Mouse (Mus musculus): Measurements from ENCODE around the gene Tdpoz1. TPM values are rescaled to one million over a fixed set of nuclear protein-coding genes. Genes with fewer than 3 reads are reported as not detected.
"Not testable (repeated sequence)": the region's sequence is repeated elsewhere in the genome, so short reads cannot be mapped to it uniquely, and the experiment has no call there.

Tdpoz1 gene
- polyA plus RNA-seq (2012; rRNA removed): not detected in 2 replicates
- not detected in 2 replicates for polyA plus RNA-seq (2014; fragmentation: Nextera tagmentation; extraction: Ambion mirVana)

DNA sequence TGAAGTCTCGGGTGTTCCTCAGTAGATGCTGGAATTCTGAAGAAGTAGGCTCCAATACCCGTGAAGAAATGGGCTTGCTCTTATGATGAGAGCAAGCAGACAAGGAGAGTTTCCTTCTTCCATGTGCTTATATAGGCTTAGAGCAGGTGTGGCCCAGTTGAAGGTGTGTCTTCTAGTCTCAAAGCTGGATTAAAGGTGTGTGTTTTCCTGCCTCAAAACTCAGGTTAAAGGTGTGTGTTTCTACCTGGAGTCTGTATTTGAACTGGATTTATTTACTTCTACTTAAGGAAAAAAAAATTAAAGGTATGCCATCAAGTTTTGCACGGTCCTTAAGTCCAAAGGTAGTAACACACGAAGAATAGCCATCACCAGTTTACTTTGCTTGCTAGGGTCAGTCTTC is at the start of gene Tdpoz1:
Gene Tdpoz1, minus strand, starts transcription at position 101 of the 400 bp plus-strand sequence.
- not testable (repeated sequence) for H3K27me3 ChIP-seq (ENCODE audit: control insufficient read depth, insufficient read depth, low read length); H3K4me2 ChIP-seq (ENCODE audit: low read depth); DNase-seq (ENCODE audit: low read depth in 3 of 3, low spot score in 3 of 3); H3K36me3 ChIP-seq (replicated peaks; ENCODE audit: control insufficient read depth, insufficient read depth, low read depth); H3K9me3 ChIP-seq (ENCODE audit: control insufficient read depth, low read length); ATAC-seq (ENCODE audit: insufficient read depth); H3K27ac ChIP-seq; H3K4me3 ChIP-seq (ENCODE audit: insufficient read depth in 1 of 2, low read depth in 2 of 2, low read length in 2 of 2); H3K9ac ChIP-seq (replicated peaks); H3K4me1 ChIP-seq (replicated peaks; ENCODE audit: control insufficient read depth in 2 of 2, insufficient read depth in 2 of 2, low read length in 1 of 2)
- 41% methylated on average over 2 of the region's 4 CpGs for WGBS (ENCODE audit: insufficient replicate concordance)

DNA sequence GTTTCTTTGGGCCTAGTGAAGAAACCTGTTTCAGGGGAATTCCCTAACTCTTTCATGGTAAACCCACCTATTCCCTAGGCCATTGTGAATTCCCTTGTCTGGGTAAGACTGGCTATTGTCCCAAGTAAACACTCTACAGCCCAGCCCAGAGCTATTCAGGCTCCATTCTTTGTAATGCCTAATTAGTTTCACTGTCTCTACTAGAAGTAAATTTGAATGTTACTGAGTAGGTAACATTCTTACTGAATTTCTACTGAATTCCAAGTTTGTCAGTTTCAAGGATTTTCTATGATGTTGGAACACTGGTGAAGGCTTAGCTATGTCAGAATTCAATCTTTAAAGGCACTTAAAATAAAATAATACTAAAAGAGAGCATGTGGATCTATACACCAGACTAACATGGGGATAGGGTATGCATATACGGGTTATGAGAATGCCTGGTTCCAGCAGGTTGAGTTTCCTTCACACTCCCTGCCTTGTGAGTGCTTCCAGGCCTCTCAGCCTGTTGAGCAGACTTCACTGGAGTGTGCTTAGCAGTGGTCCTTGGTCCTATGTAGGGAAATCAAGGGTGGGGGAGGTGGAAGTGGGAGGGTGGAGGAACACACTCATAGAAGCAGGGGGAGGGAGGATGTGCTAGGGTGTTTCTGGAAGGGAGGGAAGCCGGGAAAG is 33.0 kb upstream of the Tdpoz1 start:
- not testable (repeated sequence) for H3K4me1 ChIP-seq (replicated peaks; ENCODE audit: control insufficient read depth in 2 of 2, insufficient read depth in 2 of 2, low read length in 1 of 2); H3K4me2 ChIP-seq (ENCODE audit: low read depth); H3K9ac ChIP-seq (replicated peaks); DNase-seq (ENCODE audit: low read depth in 3 of 3, low spot score in 3 of 3); H3K9me3 ChIP-seq (ENCODE audit: control insufficient read depth, low read length); ATAC-seq (ENCODE audit: insufficient read depth); H3K4me3 ChIP-seq (ENCODE audit: insufficient read depth in 1 of 2, low read depth in 2 of 2, low read length in 2 of 2); H3K36me3 ChIP-seq (replicated peaks; ENCODE audit: control insufficient read depth, insufficient read depth, low read depth); H3K27ac ChIP-seq; H3K27me3 ChIP-seq (ENCODE audit: control insufficient read depth, insufficient read depth, low read length)
- 64% methylated on average over 2 of the region's 2 CpGs for WGBS (ENCODE audit: insufficient replicate concordance)

DNA sequence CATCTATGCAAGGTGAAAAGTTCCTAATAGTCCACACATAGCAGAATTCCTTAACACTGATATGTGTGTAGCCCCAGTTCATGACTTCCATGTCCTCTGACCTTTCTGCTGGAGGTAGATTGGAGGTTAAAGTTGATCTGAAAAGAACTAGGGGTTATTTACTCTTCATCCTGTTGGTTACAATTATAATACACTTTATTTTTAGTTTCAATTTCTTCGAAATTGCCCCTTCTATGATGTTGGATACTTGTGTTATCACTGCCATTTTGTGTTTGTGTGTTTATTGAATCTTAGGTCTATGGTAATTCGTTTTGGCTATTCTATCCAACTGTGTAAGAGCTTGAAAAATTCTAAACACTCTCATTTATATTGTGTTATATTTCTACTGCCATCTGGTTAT is 16.9 kb upstream of the Tdpoz1 start, which contains the start of gene Gm37596:
Gene Gm37596, minus strand, starts transcription at position 101 of the 400 bp plus-strand sequence.
- 0% methylated on average over 1 of the region's 2 CpGs for WGBS (ENCODE audit: insufficient replicate concordance)
- ATAC-seq (ENCODE audit: insufficient read depth); DNase-seq (ENCODE audit: low read depth in 3 of 3, low spot score in 3 of 3); H3K4me2 ChIP-seq (ENCODE audit: low read depth); H3K4me3 ChIP-seq (ENCODE audit: insufficient read depth in 1 of 2, low read depth in 2 of 2, low read length in 2 of 2); H3K27me3 ChIP-seq (ENCODE audit: control insufficient read depth, insufficient read depth, low read length); H3K4me1 ChIP-seq (replicated peaks; ENCODE audit: control insufficient read depth in 2 of 2, insufficient read depth in 2 of 2, low read length in 1 of 2); H3K9me3 ChIP-seq (ENCODE audit: control insufficient read depth, low read length); H3K27ac ChIP-seq; H3K9ac ChIP-seq (replicated peaks); H3K36me3 ChIP-seq (replicated peaks; ENCODE audit: control insufficient read depth, insufficient read depth, low read depth): not testable (repeated sequence)

DNA sequence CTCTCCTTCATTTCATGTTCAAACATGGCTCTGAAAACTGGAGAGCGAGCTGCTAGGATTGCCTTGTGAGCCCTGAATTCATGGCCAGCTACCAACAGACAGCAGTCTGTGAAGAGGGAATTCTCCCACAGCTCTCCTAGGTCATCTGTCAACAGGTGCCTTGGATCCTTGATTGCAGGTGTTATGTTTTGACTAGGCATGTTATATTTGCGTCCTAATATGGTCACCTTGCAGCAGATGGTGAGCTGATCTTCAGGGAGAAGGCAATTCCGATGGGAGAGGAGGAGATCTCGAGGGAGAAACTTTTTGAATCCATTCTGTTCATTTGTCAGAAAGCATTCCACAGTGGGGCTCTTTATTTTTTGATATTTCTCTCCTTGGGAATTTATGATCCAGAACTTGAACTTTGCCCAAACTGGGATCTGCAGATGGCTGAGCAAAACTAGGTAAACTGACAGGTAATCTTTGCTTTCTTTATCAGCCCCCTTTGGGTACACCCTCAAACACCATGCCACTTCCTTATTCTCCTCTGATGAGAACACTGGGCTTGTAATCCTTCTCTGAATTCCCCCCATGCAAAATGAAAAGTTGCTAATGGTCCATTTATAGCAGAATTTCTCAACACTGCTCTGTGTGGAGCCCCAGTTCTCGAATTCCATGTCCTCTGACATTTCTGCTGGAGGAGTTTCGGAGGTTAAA is 5.2 kb downstream of the Tdpoz1 start:
- not testable (repeated sequence) for DNase-seq (ENCODE audit: low read depth in 3 of 3, low spot score in 3 of 3); H3K9me3 ChIP-seq (ENCODE audit: control insufficient read depth, low read length); H3K27me3 ChIP-seq (ENCODE audit: control insufficient read depth, insufficient read depth, low read length); ATAC-seq (ENCODE audit: insufficient read depth); H3K36me3 ChIP-seq (replicated peaks; ENCODE audit: control insufficient read depth, insufficient read depth, low read depth); H3K27ac ChIP-seq; H3K4me1 ChIP-seq (replicated peaks; ENCODE audit: control insufficient read depth in 2 of 2, insufficient read depth in 2 of 2, low read length in 1 of 2); H3K4me3 ChIP-seq (ENCODE audit: insufficient read depth in 1 of 2, low read depth in 2 of 2, low read length in 2 of 2); H3K9ac ChIP-seq (replicated peaks); H3K4me2 ChIP-seq (ENCODE audit: low read depth)
- WGBS (ENCODE audit: insufficient replicate concordance): 51% methylated on average over 4 of the region's 6 CpGs

DNA sequence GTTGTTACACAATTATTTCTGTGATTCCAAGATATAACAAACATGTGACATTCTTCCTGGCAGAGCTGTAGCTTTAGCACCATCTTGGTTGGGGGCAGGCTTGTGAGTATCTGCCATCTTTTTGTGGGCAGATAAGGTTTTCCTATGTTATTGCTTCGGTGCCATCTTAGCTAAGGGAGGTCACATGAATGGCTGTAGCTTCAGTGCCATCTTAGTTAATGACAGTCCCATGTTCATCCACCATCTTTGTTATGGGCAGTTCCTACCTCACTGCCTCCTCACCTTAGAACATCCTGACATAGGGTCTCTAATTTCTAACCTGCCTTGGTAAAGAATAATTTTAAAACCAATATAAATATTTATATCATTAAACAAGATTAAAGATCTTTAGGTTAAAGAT is 21.9 kb downstream of the Tdpoz1 start:
- Histone ChIP-seq H3K27me3 (ENCODE audit: control insufficient read depth, insufficient read depth, low read length) (no peaks in the 10 kb centered on the region), H3K27ac (no peak overlapping the region), H3K4me2 (ENCODE audit: low read depth) (no peak overlapping the region), H3K36me3 (replicated peaks; ENCODE audit: control insufficient read depth, insufficient read depth, low read depth) (no peaks in the 10 kb centered on the region), H3K4me1 (replicated peaks; ENCODE audit: control insufficient read depth in 2 of 2, insufficient read depth in 2 of 2, low read length in 1 of 2) (no peaks in the 10 kb centered on the region), H3K9ac (replicated peaks) (no peak overlapping the region), H3K4me3 (ENCODE audit: insufficient read depth in 1 of 2, low read depth in 2 of 2, low read length in 2 of 2) (no peak overlapping the region), H3K9me3 (ENCODE audit: control insufficient read depth, low read length) (no peaks in the 10 kb centered on the region)
- 18% methylated on average over 1 of the region's 1 CpGs for WGBS (ENCODE audit: insufficient replicate concordance)
- TF ChIP-seq EP300 (IDR thresholded peaks at IDR 0.05; ENCODE audit: low read depth): no peak
- no peak for TF ChIP-seq CTCF (IDR thresholded peaks at IDR 0.05; ENCODE audit: low read depth)
- no peak for ATAC-seq (ENCODE audit: insufficient read depth)
- DNase-seq (ENCODE audit: low read depth in 3 of 3, low spot score in 3 of 3): no peak
